Mouse (Mus musculus) cerebellum, adult (tissue): Measurements from ENCODE around the gene Mutyh.
A peak's percentile ranks its signal among the peaks of the same experiment; 100 is the strongest.
"Not testable (repeated sequence)": the region's sequence is repeated elsewhere in the genome, so short reads cannot be mapped to it uniquely, and the experiment has no call there.

Experiments used
- ATAC-seq: cut with Nextera tagmentation; 2 replicates; pipeline ENCODE4 v1.9.2; 2017; ENCODE audit warnings: mild to moderate bottlenecking, moderate library complexity, mixed read lengths; ENCODE audit not compliant: insufficient number of reproducible peaks, low FRiP score, low TSS enrichment

Mutyh gene

GRCm38 (mm10) chr4:116819968-116820901 is 12.7 kb downstream of the Mutyh start:
- no peak for ATAC-seq

GRCm38 (mm10) chr4:116820902-116821693 is 13.6 kb downstream of the Mutyh start:
- ATAC-seq = peak; percentile 59

- no peak for ATAC-seq
Observed at GRCm38 (mm10) chr4:116821694-116822016, 14.1 kb downstream of the Mutyh start, which contains the start of gene Hpdl. Hpdl (minus strand) TSS chr4:116821707.

- ATAC-seq = peak; percentile 52; the same call in 1 of the 2 replicates
Observed at GRCm38 (mm10) chr4:116824541-116825004, 17.1 kb downstream of the Mutyh start.

- ATAC-seq = peak; percentile 64; the same call in 1 of the 2 replicates
Observed at GRCm38 (mm10) chr4:116827819-116828218, 20.3 kb downstream of the Mutyh start.

- no peak for ATAC-seq
Observed at GRCm38 (mm10) chr4:116829364-116830069, 22.0 kb downstream of the Mutyh start.

- no peak for ATAC-seq
Observed at GRCm38 (mm10) chr4:116830070-116830368, 22.5 kb downstream of the Mutyh start.

- no peak for ATAC-seq
Observed at GRCm38 (mm10) chr4:116838999-116839398, 31.5 kb downstream of the Mutyh start.

GRCm38 (mm10) chr4:116840096-116840495 is 32.6 kb downstream of the Mutyh start:
- not testable (repeated sequence) for ATAC-seq

GRCm38 (mm10) chr4:116840841-116841240 is 33.3 kb downstream of the Mutyh start:
- no peak for ATAC-seq

- ATAC-seq = no peak
Observed at GRCm38 (mm10) chr4:116844324-116844723, 36.8 kb downstream of the Mutyh start.

- no peak for ATAC-seq
Observed at GRCm38 (mm10) chr4:116849901-116850300, 42.4 kb downstream of the Mutyh start.

- ATAC-seq = no peak
Observed at GRCm38 (mm10) chr4:116854286-116854685, 46.8 kb downstream of the Mutyh start.

- no peak for ATAC-seq
Observed at GRCm38 (mm10) chr4:116857203-116857602, 49.7 kb downstream of the Mutyh start.

GRCm38 (mm10) chr4:116859711-116860110 is 52.2 kb downstream of the Mutyh start:
- ATAC-seq = no peak

- ATAC-seq = no peak
Observed at GRCm38 (mm10) chr4:116862023-116862422, 54.5 kb downstream of the Mutyh start.
